In the genomic region with DNA sequence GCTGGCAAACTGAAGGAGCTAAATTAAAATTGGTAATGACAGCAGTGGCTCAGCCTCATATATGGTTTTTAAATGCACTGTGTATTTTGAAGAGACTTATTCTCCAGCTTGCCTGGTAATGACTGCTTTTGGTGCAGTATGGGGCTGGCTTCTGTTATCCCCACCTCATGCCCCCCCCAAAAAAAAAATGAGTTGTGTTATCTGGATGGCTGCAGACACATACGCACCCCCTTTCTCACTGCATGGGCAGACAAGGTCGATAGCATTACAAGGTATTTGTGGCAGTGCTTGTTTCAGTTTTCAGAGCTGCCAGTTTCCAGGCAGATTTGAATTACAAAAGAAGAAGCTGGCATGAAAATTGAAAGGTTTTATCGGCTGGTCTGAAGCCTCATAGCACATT, we compare ENCODE assay signal across 13 mouse cellular contexts.
DNase-seq lines count a peak whose midpoint lies in the region; ATAC-seq and TF ChIP-seq lines count a peak whose summit lies in the region.
"Had no signal": no experiment of that assay in that cellular context is flagged by ENCODE, and none has a peak within 500 bp of the region (broad histone marks: within the 10 kb centered on the region; RNA-seq: fewer than 3 reads in every experiment).

No protein-coding gene starts in this region.

- no peak for TF ChIP-seq CTCF in liver, embryonic 14.5 days (IDR thresholded peaks at IDR 0.05; ENCODE audit: low read depth)

- H3K36me3 ChIP-seq in neural tube, embryonic 13.5 days: no peaks in the 10 kb centered on the region
- H3K36me3 ChIP-seq in neural tube, embryonic 15.5 days: 0 out of 2 replicates have a peak, but pooled peaks cover 2% of the 10 kb centered on the region
- no peaks in the 10 kb centered on the region for H3K36me3 ChIP-seq in forebrain, embryonic 14.5 days (ENCODE audit: control insufficient read depth, insufficient read depth, low read length)
- H3K36me3 ChIP-seq in liver, embryonic 14.5 days (replicated peaks; ENCODE audit: control insufficient read depth, insufficient read depth, low read depth): 0 out of 2 replicates have a peak, but pooled peaks cover 2% of the 10 kb centered on the region
- 0 out of 2 replicates have a peak, but pooled peaks cover 2% of the 10 kb centered on the region for H3K36me3 ChIP-seq in midbrain, embryonic 16.5 days (ENCODE audit: control insufficient read depth, insufficient read depth, low read length)

- peaks cover 14% of the 10 kb centered on the region for H3K4me1 ChIP-seq in neural tube, embryonic 13.5 days (replicated peaks)
- H3K4me1 ChIP-seq in neural tube, embryonic 15.5 days: peaks cover 5% of the 10 kb centered on the region; the same call in 1 of the 2 replicates
- H3K4me1 ChIP-seq in forebrain, embryonic 14.5 days (ENCODE audit: control insufficient read depth, insufficient read depth, low read length): peaks cover 4% of the 10 kb centered on the region; the same call in 1 of the 2 replicates
- H3K4me1 ChIP-seq in liver, embryonic 14.5 days (replicated peaks; ENCODE audit: control insufficient read depth in 2 of 2, insufficient read depth in 2 of 2, low read length in 1 of 2): peaks cover 0 to 9% of the 10 kb centered on the region in 2 experiments; a peak in 3 of 4 replicates
- H3K4me1 ChIP-seq in midbrain, embryonic 16.5 days (ENCODE audit: control insufficient read depth, insufficient read depth, low read length): peaks cover 14% of the 10 kb centered on the region
- H3K4me1 ChIP-seq: embryonic facial prominence, embryonic 13.5 days had no signal

- H3K4me2 ChIP-seq in neural tube, embryonic 13.5 days: no peak overlapping the region
- no peak overlapping the region for H3K4me2 ChIP-seq in neural tube, embryonic 15.5 days
- H3K4me2 ChIP-seq in forebrain, embryonic 14.5 days (ENCODE audit: low read length): no peak overlapping the region
- H3K4me2 ChIP-seq in liver, embryonic 14.5 days (ENCODE audit: low read depth): no peak overlapping the region
- H3K4me2 ChIP-seq in midbrain, embryonic 16.5 days (ENCODE audit: low read length): 0 out of 2 replicates have a peak overlapping the region, but pooled peaks have one; percentile 2
- H3K4me2 ChIP-seq: embryonic facial prominence, embryonic 13.5 days had no signal

- TF ChIP-seq EP300 in liver, embryonic 14.5 days (IDR thresholded peaks at IDR 0.05; ENCODE audit: low read depth): peak; percentile 71

- H3K9me3 ChIP-seq in neural tube, embryonic 13.5 days: no peaks in the 10 kb centered on the region
- no peaks in the 10 kb centered on the region for H3K9me3 ChIP-seq in neural tube, embryonic 15.5 days (replicated peaks)
- no peaks in the 10 kb centered on the region for H3K9me3 ChIP-seq in forebrain, embryonic 14.5 days (replicated peaks; ENCODE audit: control insufficient read depth, low read length)
- no peaks in the 10 kb centered on the region for H3K9me3 ChIP-seq in liver, embryonic 14.5 days (ENCODE audit: control insufficient read depth, low read length)
- H3K9me3 ChIP-seq in midbrain, embryonic 16.5 days (replicated peaks; ENCODE audit: control insufficient read depth, low read length, poor library complexity, severe bottlenecking): no peaks in the 10 kb centered on the region
- H3K9me3 ChIP-seq: embryonic facial prominence, embryonic 13.5 days had no signal

- H3K9ac ChIP-seq in neural tube, embryonic 13.5 days: no peak overlapping the region
- no peak overlapping the region for H3K9ac ChIP-seq in neural tube, embryonic 15.5 days (replicated peaks)
- no peak overlapping the region for H3K9ac ChIP-seq in forebrain, embryonic 14.5 days (ENCODE audit: low read length)
- no peak overlapping the region for H3K9ac ChIP-seq in liver, embryonic 14.5 days (replicated peaks)
- peak overlapping the region; percentile 11; the same call in 1 of the 2 replicates for H3K9ac ChIP-seq in midbrain, embryonic 16.5 days (ENCODE audit: low read depth, low read length)
- H3K9ac ChIP-seq: embryonic facial prominence, embryonic 13.5 days had no signal

- H3K27me3 ChIP-seq in neural tube, embryonic 13.5 days: no peaks in the 10 kb centered on the region
- no peaks in the 10 kb centered on the region for H3K27me3 ChIP-seq in neural tube, embryonic 15.5 days (replicated peaks)
- no peaks in the 10 kb centered on the region for H3K27me3 ChIP-seq in forebrain, embryonic 14.5 days (replicated peaks; ENCODE audit: control insufficient read depth, insufficient read depth, low read length)
- H3K27me3 ChIP-seq in liver, embryonic 14.5 days (ENCODE audit: control insufficient read depth, insufficient read depth, low read length): no peaks in the 10 kb centered on the region
- no peaks in the 10 kb centered on the region for H3K27me3 ChIP-seq in midbrain, embryonic 16.5 days (ENCODE audit: control insufficient read depth, insufficient read depth, low read depth, low read length)
- H3K27me3 ChIP-seq: embryonic facial prominence, embryonic 13.5 days had no signal

- peak; percentile 56 for DNase-seq in forebrain, embryonic 14.5 days (ENCODE audit: low spot score)
- peak in 2 of 3 experiments; percentile 32 to 36 for DNase-seq in liver, embryonic 14.5 days (ENCODE audit: low read depth in 3 of 3, low spot score in 3 of 3)
- no peak for DNase-seq in adrenal gland, adult 18-20 months (ENCODE audit: low spot score in 2 of 2)
- no peak for DNase-seq in frontal cortex, postnatal 10 days (ENCODE audit: low spot score in 2 of 2)
- no peak for DNase-seq in adrenal gland, adult 8-10 months
- DNase-seq: cerebellum, postnatal 36 days; kidney, adult 8-10 months had no signal

- peak overlapping the region; percentile 64 for H3K27ac ChIP-seq in neural tube, embryonic 13.5 days (replicated peaks)
- H3K27ac ChIP-seq in neural tube, embryonic 15.5 days (replicated peaks): no peak overlapping the region
- peak overlapping the region; percentile 52; the same call in 1 of the 2 replicates for H3K27ac ChIP-seq in forebrain, embryonic 14.5 days (ENCODE audit: low read depth, low read length)
- no peak overlapping the region for H3K27ac ChIP-seq in liver, embryonic 14.5 days
- H3K27ac ChIP-seq in midbrain, embryonic 16.5 days (ENCODE audit: low read length): peak overlapping the region; percentile 68
- H3K27ac ChIP-seq: embryonic facial prominence, embryonic 13.5 days; left cerebral cortex, adult 2 months had no signal

- no peak overlapping the region for H3K4me3 ChIP-seq in neural tube, embryonic 13.5 days
- no peak overlapping the region for H3K4me3 ChIP-seq in neural tube, embryonic 15.5 days (replicated peaks)
- H3K4me3 ChIP-seq in forebrain, embryonic 14.5 days (ENCODE audit: low read depth, low read length): no peak overlapping the region
- H3K4me3 ChIP-seq in liver, embryonic 14.5 days (ENCODE audit: insufficient read depth in 1 of 2, low read depth in 2 of 2, low read length in 2 of 2): no peak overlapping the region
- H3K4me3 ChIP-seq in midbrain, embryonic 16.5 days (ENCODE audit: low read depth, low read length): no peak overlapping the region
- H3K4me3 ChIP-seq: embryonic facial prominence, embryonic 13.5 days; left cerebral cortex, adult 2 months; myocyte had no signal

- WGBS in neural tube, embryonic 13.5 days: 27% methylated on average over 3 of the region's 3 CpGs
- 30% methylated on average over 3 of the region's 3 CpGs for WGBS in neural tube, embryonic 15.5 days
- 15% methylated on average over 3 of the region's 3 CpGs for WGBS in forebrain, embryonic 14.5 days
- 48% methylated on average over 3 of the region's 3 CpGs for WGBS in liver, embryonic 14.5 days (ENCODE audit: insufficient replicate concordance)
- 6% methylated on average over 3 of the region's 3 CpGs for WGBS in midbrain, embryonic 16.5 days

- ATAC-seq in neural tube, embryonic 13.5 days (ENCODE audit: low read depth): no peak
- ATAC-seq in neural tube, embryonic 15.5 days (ENCODE audit: low FRiP score): no peak
- peak; percentile 46; the same call in 1 of the 2 replicates for ATAC-seq in forebrain, embryonic 14.5 days
- ATAC-seq in liver, embryonic 14.5 days (ENCODE audit: insufficient read depth): peak; percentile 71; the same call in 1 of the 2 replicates
- ATAC-seq in midbrain, embryonic 16.5 days: peak; percentile 84

Comparison
In these comparisons a context has a peak if more than half of its experiments do, and no peak if none do; other contexts are left out.
1. H3K27ac ChIP-seq: peak in neural tube, embryonic 13.5 days (single experiment), forebrain, embryonic 14.5 days (single experiment) and midbrain, embryonic 16.5 days (single experiment); none in neural tube, embryonic 15.5 days (single experiment) and liver, embryonic 14.5 days (single experiment).
2. ATAC-seq: peak in forebrain, embryonic 14.5 days (single experiment), liver, embryonic 14.5 days (single experiment) and midbrain, embryonic 16.5 days (single experiment); none in neural tube, embryonic 13.5 days (single experiment) and neural tube, embryonic 15.5 days (single experiment).
3. DNase-seq: peak in forebrain, embryonic 14.5 days (single experiment) and liver, embryonic 14.5 days (2 of 3); none in adrenal gland, adult 18-20 months (0 of 2), frontal cortex, postnatal 10 days (0 of 2) and adrenal gland, adult 8-10 months (single experiment).